In the genomic region with DNA sequence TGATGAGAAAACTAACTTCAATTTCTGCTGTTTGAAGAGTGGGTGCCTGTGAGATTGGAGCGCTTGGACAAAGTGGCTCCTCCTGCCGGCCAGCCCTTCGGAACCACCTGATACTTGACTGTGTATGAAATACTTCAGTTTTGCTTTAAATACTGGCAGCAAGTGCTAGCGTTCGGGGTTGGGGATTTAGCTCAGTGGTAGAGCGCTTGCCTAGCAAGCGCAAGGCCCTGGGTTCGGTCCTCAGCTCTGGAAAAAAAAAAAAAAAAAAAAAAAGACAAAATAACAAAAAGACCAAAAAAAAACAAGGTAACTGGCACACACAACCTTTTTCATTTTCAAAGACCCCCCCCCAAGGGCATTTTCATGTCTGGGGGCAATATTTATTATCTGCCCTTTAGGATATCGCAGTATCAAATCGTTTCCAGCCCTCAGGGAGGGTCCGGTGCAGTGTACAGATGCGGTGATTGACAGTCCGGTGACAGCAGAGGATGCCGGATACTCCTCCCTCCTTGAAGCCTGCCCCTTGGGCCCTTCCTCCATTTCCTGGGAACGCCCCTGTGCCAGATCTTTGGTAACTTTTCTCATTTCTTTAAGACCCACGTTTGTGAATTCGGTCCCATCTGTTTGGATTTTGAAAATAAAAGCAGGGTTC, we compare ENCODE assay signal across 8 mouse cellular contexts. TPM values are rescaled to one million over a fixed set of nuclear protein-coding genes. Genes with fewer than 3 reads are reported as not detected.
DNase-seq lines count a peak whose midpoint lies in the region; ATAC-seq and TF ChIP-seq lines count a peak whose summit lies in the region.

No protein-coding gene starts in this region.

- no peak for TF ChIP-seq EP300 in MEL (IDR thresholded peaks at IDR 0.05; ENCODE audit: low read depth in 1 of 2, low read length in 2 of 2)

- H3K4me2 ChIP-seq in heart, embryonic 13.5 days: peak overlapping the region; percentile 97
- peak overlapping the region; percentile 48 for H3K4me2 ChIP-seq in forebrain, embryonic 11.5 days (ENCODE audit: low read depth, low read length, severe bottlenecking)
- peak overlapping the region; percentile 93 for H3K4me2 ChIP-seq in kidney, postnatal 0 days (ENCODE audit: low read length)

- peak in 2 of 3 experiments; percentile 33 to 44; a peak in 4 of 6 replicates for TF ChIP-seq CTCF in MEL (IDR thresholded peaks at IDR 0.05 in 2 of 3, conservative IDR thresholded peaks at IDR 0.05 in 1 of 3; ENCODE audit: control insufficient read depth in 1 of 3, insufficient read depth in 1 of 3, low read depth in 2 of 3, low read length in 3 of 3, poor library complexity in 1 of 3, severe bottlenecking in 1 of 3)
- TF ChIP-seq CTCF in kidney, postnatal 0 days (IDR thresholded peaks at IDR 0.05; ENCODE audit: low read depth): peak; percentile 43; the same call in 1 of the 2 replicates
- peak; percentile 8; the same call in 1 of the 2 replicates for TF ChIP-seq CTCF in small intestine, adult 2 months (IDR thresholded peaks at IDR 0.05; ENCODE audit: extremely low read depth, insufficient read length, insufficient replicate concordance, low read depth, low read length)

- no peak for TF ChIP-seq POLR2A in MEL (IDR thresholded peaks at IDR 0.05; ENCODE audit: control insufficient read depth in 1 of 2, insufficient read depth in 1 of 2, low read depth in 1 of 2, low read length in 2 of 2, poor library complexity in 1 of 2)
- no peak for TF ChIP-seq POLR2A in small intestine, adult 2 months (IDR thresholded peaks at IDR 0.05; ENCODE audit: low read depth, low read length)

- no peaks in the 10 kb centered on the region for H3K9me3 ChIP-seq in heart, embryonic 13.5 days
- no peaks in the 10 kb centered on the region for H3K9me3 ChIP-seq in MEL (replicated peaks; ENCODE audit: insufficient read depth, low read length)
- no peaks in the 10 kb centered on the region for H3K9me3 ChIP-seq in forebrain, embryonic 11.5 days (ENCODE audit: control insufficient read depth, low read length)
- H3K9me3 ChIP-seq in kidney, postnatal 0 days (replicated peaks; ENCODE audit: low read length): no peaks in the 10 kb centered on the region

- no peak for TF ChIP-seq RAD21 in MEL (IDR thresholded peaks at IDR 0.05; ENCODE audit: low read depth, low read length)

- 9% methylated on average over 17 of the region's 17 CpGs for WGBS in heart, embryonic 13.5 days
- WGBS in forebrain, embryonic 11.5 days: 7% methylated on average over 17 of the region's 17 CpGs
- 8% methylated on average over 17 of the region's 17 CpGs for WGBS in kidney, postnatal 0 days
- WGBS in small intestine, adult 2 months: 6% methylated on average over 17 of the region's 17 CpGs

- H3K79me2 ChIP-seq in MEL (ENCODE audit: control insufficient read depth, insufficient read depth, low read length, poor library complexity): peaks cover 5% of the 10 kb centered on the region

- H3K4me3 ChIP-seq in heart, embryonic 13.5 days: peak overlapping the region; percentile 91
- peak overlapping the region; percentile 71 to 93 for H3K4me3 ChIP-seq in MEL (ENCODE audit: control insufficient read depth in 1 of 2, insufficient read depth in 1 of 2, low read depth in 2 of 2, low read length in 2 of 2)
- peak overlapping the region; percentile 76 for H3K4me3 ChIP-seq in forebrain, embryonic 11.5 days (ENCODE audit: low read depth, low read length)
- H3K4me3 ChIP-seq in kidney, postnatal 0 days (replicated peaks; ENCODE audit: low read depth, low read length): peak overlapping the region; percentile 89
- H3K4me3 ChIP-seq in small intestine, adult 2 months (ENCODE audit: low read depth, low read length): peak overlapping the region; percentile 91

- no peaks in the 10 kb centered on the region for H3K27me3 ChIP-seq in heart, embryonic 13.5 days (replicated peaks)
- no peaks in the 10 kb centered on the region for H3K27me3 ChIP-seq in MEL (ENCODE audit: control insufficient read depth in 1 of 2, insufficient read depth in 2 of 2, low read length in 2 of 2)
- no peaks in the 10 kb centered on the region for H3K27me3 ChIP-seq in forebrain, embryonic 11.5 days (ENCODE audit: control insufficient read depth, insufficient read depth, low read length)
- no peaks in the 10 kb centered on the region for H3K27me3 ChIP-seq in kidney, postnatal 0 days (ENCODE audit: insufficient read depth, low read length)
- no peaks in the 10 kb centered on the region for H3K27me3 ChIP-seq in small intestine, adult 2 months (ENCODE audit: control insufficient read depth, insufficient read depth, low read length)

- ATAC-seq in heart, embryonic 13.5 days (ENCODE audit: extremely low read depth, insufficient number of reproducible peaks, low FRiP score, low TSS enrichment): peak; percentile 71
- ATAC-seq in forebrain, embryonic 11.5 days (replicated peaks; ENCODE audit: low FRiP score): peak; percentile 93
- ATAC-seq in kidney, postnatal 0 days (replicated peaks; ENCODE audit: low FRiP score, low read depth): peak; percentile 84

- peak overlapping the region; percentile 73 for H3K27ac ChIP-seq in heart, embryonic 13.5 days (replicated peaks)
- peak overlapping the region; percentile 72 for H3K27ac ChIP-seq in MEL (ENCODE audit: control insufficient read depth, low read depth, low read length)
- no peak overlapping the region; the same call in 1 of the 2 replicates for H3K27ac ChIP-seq in forebrain, embryonic 11.5 days (ENCODE audit: low read depth, low read length)
- no peak overlapping the region for H3K27ac ChIP-seq in kidney, postnatal 0 days
- H3K27ac ChIP-seq in small intestine, adult 2 months (ENCODE audit: insufficient read depth, low read depth, low read length): peak overlapping the region; percentile 60; the same call in 1 of the 2 replicates

- H3K36me3 ChIP-seq in heart, embryonic 13.5 days: peaks cover 29% of the 10 kb centered on the region
- H3K36me3 ChIP-seq in MEL (ENCODE audit: control insufficient read depth in 1 of 2, insufficient read depth in 2 of 2, low read length in 2 of 2): peaks cover 0 to 2% of the 10 kb centered on the region in 2 experiments; a peak in 1 of 4 replicates
- no peaks in the 10 kb centered on the region; the same call in 1 of the 2 replicates for H3K36me3 ChIP-seq in forebrain, embryonic 11.5 days (ENCODE audit: control insufficient read depth, insufficient read depth, low read length)
- H3K36me3 ChIP-seq in kidney, postnatal 0 days (ENCODE audit: insufficient read depth, low read length): 0 out of 2 replicates have a peak, but pooled peaks cover 8% of the 10 kb centered on the region
- peaks cover 15% of the 10 kb centered on the region for H3K36me3 ChIP-seq in small intestine, adult 2 months (ENCODE audit: control insufficient read depth, insufficient read depth, low read length)

- no peak for DNase-seq in heart, adult 18-20 months
- peak; percentile 90 for DNase-seq in MEL (ENCODE audit: low read depth, low spot score)
- DNase-seq in forebrain, embryonic 11.5 days (ENCODE audit: low spot score): no peak
- DNase-seq in kidney, postnatal 0 days (ENCODE audit: low spot score): peak; percentile 92
- DNase-seq in lung, postnatal 36 days: peak; percentile 36
- DNase-seq in adrenal gland, postnatal 36 days: no peak

- peaks cover 20% of the 10 kb centered on the region for H3K4me1 ChIP-seq in heart, embryonic 13.5 days
- peaks cover 0 to 7% of the 10 kb centered on the region in 2 experiments; a peak in 3 of 4 replicates for H3K4me1 ChIP-seq in MEL (ENCODE audit: control insufficient read depth in 1 of 2, insufficient read depth in 2 of 2, low read length in 2 of 2)
- H3K4me1 ChIP-seq in forebrain, embryonic 11.5 days (replicated peaks; ENCODE audit: control insufficient read depth, insufficient read depth, low read length): peaks cover 6% of the 10 kb centered on the region; the same call in 1 of the 2 replicates
- peaks cover 6% of the 10 kb centered on the region for H3K4me1 ChIP-seq in kidney, postnatal 0 days (replicated peaks; ENCODE audit: insufficient read depth, low read length)
- peaks cover 9% of the 10 kb centered on the region for H3K4me1 ChIP-seq in small intestine, adult 2 months (ENCODE audit: control insufficient read depth, insufficient read depth, insufficient read length, low read length)

- H3K9ac ChIP-seq in heart, embryonic 13.5 days: peak overlapping the region; percentile 92
- H3K9ac ChIP-seq in MEL (ENCODE audit: control insufficient read depth, low read depth, low read length, poor library complexity, severe bottlenecking): peak overlapping the region; percentile 72
- H3K9ac ChIP-seq in forebrain, embryonic 11.5 days (ENCODE audit: low read length): peak overlapping the region; percentile 74; the same call in 1 of the 2 replicates
- peak overlapping the region; percentile 82; the same call in 1 of the 2 replicates for H3K9ac ChIP-seq in kidney, postnatal 0 days (ENCODE audit: low read depth, low read length)

RNA-seq across cellular contexts. Expression of a gene that starts 0.5 kb away (rescaled TPM):
- 19.7 and 21.3 TPM in 2 replicates for polyA plus RNA-seq in heart, embryonic 13.5 days (2015; fragmentation: Nextera tagmentation; extraction: Ambion mirVana)
- 10 to 100 TPM; 18.1 to 18.3 TPM for total RNA-seq in heart, adult 18-20 months (2021)
- total RNA-seq in MEL (2012; rRNA removed): 10.5 and 18.1 TPM in 2 replicates
- polyA plus RNA-seq in MEL (2012; ENCODE audit: insufficient read depth in 1 of 2, insufficient read length in 2 of 2, low read depth in 1 of 2, low replicate concordance in 2 of 2, missing spikeins in 1 of 2): 10 to 100 TPM in 1 of 2 experiments, not detected in 1; 18.4 TPM
- 29.2 and 31.1 TPM in 2 replicates for polyA plus RNA-seq in forebrain, embryonic 11.5 days (2014; fragmentation: Nextera tagmentation; extraction: Ambion mirVana)
- 22.4 and 25.9 TPM in 2 replicates for polyA plus RNA-seq in kidney, postnatal 0 days (2015; fragmentation: Nextera tagmentation; extraction: Ambion mirVana)
- polyA plus RNA-seq in small intestine, adult 2 months (2012; rRNA removed): 6.4 and 14.1 TPM in 2 replicates
- total RNA-seq in adrenal gland, postnatal 36 days (2021): 10 to 100 TPM; 20.5 to 24.1 TPM

RNA-seq across cellular contexts. Expression of a gene that starts 18.1 kb away (rescaled TPM):
- polyA plus RNA-seq in heart, embryonic 13.5 days (2015; fragmentation: Nextera tagmentation; extraction: Ambion mirVana): 0.11 TPM in 1 of 2 replicates, not detected in the other
- total RNA-seq in heart, adult 18-20 months (2021): not detected
- total RNA-seq in MEL (2012; rRNA removed): 11.7 and 19.1 TPM in 2 replicates
- polyA plus RNA-seq in MEL (2012; ENCODE audit: insufficient read depth in 1 of 2, insufficient read length in 2 of 2, low read depth in 1 of 2, low replicate concordance in 2 of 2, missing spikeins in 1 of 2): 10 to 100 TPM in 1 of 2 experiments, not detected in 1; 16.6 TPM
- 92.1 and 92.3 TPM in 2 replicates for polyA plus RNA-seq in forebrain, embryonic 11.5 days (2014; fragmentation: Nextera tagmentation; extraction: Ambion mirVana)
- 0.87 and 0.92 TPM in 2 replicates for polyA plus RNA-seq in kidney, postnatal 0 days (2015; fragmentation: Nextera tagmentation; extraction: Ambion mirVana)
- polyA plus RNA-seq in small intestine, adult 2 months (2012; rRNA removed): 2.6 TPM in 1 of 2 replicates, not detected in the other
- total RNA-seq in adrenal gland, postnatal 36 days (2021): not detected

RNA-seq across cellular contexts. Expression of a gene that starts 25.3 kb away (rescaled TPM):
- 52.6 and 67.5 TPM in 2 replicates for polyA plus RNA-seq in heart, embryonic 13.5 days (2015; fragmentation: Nextera tagmentation; extraction: Ambion mirVana)
- total RNA-seq in heart, adult 18-20 months (2021): 10 to 100 TPM; 38.3 to 62.8 TPM
- 0.08 and 0.13 TPM in 2 replicates for total RNA-seq in MEL (2012; rRNA removed)
- under 1 TPM in 1 of 2 experiments, not detected in 1; 0.38 TPM for polyA plus RNA-seq in MEL (2012; ENCODE audit: insufficient read depth in 1 of 2, insufficient read length in 2 of 2, low read depth in 1 of 2, low replicate concordance in 2 of 2, missing spikeins in 1 of 2)
- polyA plus RNA-seq in forebrain, embryonic 11.5 days (2014; fragmentation: Nextera tagmentation; extraction: Ambion mirVana): 238 and 268 TPM in 2 replicates
- 212 and 227 TPM in 2 replicates for polyA plus RNA-seq in kidney, postnatal 0 days (2015; fragmentation: Nextera tagmentation; extraction: Ambion mirVana)
- polyA plus RNA-seq in small intestine, adult 2 months (2012; rRNA removed): 15.9 and 42.5 TPM in 2 replicates
- 100 to 1,000 TPM; 121 to 178 TPM for total RNA-seq in adrenal gland, postnatal 36 days (2021)

Comparison
In these comparisons a context has a peak if more than half of its experiments do, and no peak if none do; other contexts are left out.
1. H3K27ac ChIP-seq: peak in heart, embryonic 13.5 days (single experiment), MEL (single experiment) and small intestine, adult 2 months (single experiment); none in forebrain, embryonic 11.5 days (single experiment) and kidney, postnatal 0 days (single experiment).
2. DNase-seq: peak in MEL (single experiment), kidney, postnatal 0 days (single experiment) and lung, postnatal 36 days (single experiment); none in heart, adult 18-20 months (0 of 2), forebrain, embryonic 11.5 days (single experiment) and adrenal gland, postnatal 36 days (0 of 2).
3. RNA of a gene that starts 25.3 kb away (polyA plus RNA-seq): 238 to 268 TPM in forebrain, embryonic 11.5 days, 212 to 227 TPM in kidney, postnatal 0 days, 52.6 to 67.5 TPM in heart, embryonic 13.5 days and 15.9 to 42.5 TPM in small intestine, adult 2 months; 0.38 TPM in MEL; every median in the first group is over 10 times any median in the second.
4. Peak in every context shown above with its lines, with median percentiles within 50 percentile points of each other: ATAC-seq, H3K4me2 ChIP-seq, H3K4me3 ChIP-seq, H3K9ac ChIP-seq and CTCF ChIP-seq.